Mouse (Mus musculus): ENCODE measurements at regions not wholly inside any gene's neighbourhood (a gene's known extent, or its start where the extent isn't known, plus 50 kb on each side); places are given as distances from the start of the nearest gene placed in this dataset.

GRCm38 (mm10) chr9:41880457-41880856 lies 243.6 kb downstream of the Sorl1 start:
- intact Hi-C loops (cut with DNase I): no loop called here
- TF ChIP-seq CTCF (IDR thresholded peaks at IDR 0.05): no peak
- Histone ChIP-seq H3K4me3 (no peak overlapping the region), H3K27ac (no peak overlapping the region)
- DNase-seq (ENCODE audit: extremely low spot score in 1 of 2, low spot score in 2 of 2): no peak

- DNase-seq (ENCODE audit: extremely low spot score in 1 of 2, low spot score in 2 of 2): no peak
- intact Hi-C loops (cut with DNase I): no loop called here
- no peak overlapping the region for H3K27ac ChIP-seq
- TF ChIP-seq CTCF (IDR thresholded peaks at IDR 0.05): no peak
- no peak overlapping the region for H3K4me3 ChIP-seq
These were observed 245.0 kb downstream of the Sorl1 start for GRCm38 (mm10) chr9:41879080-41879479.

- DNase-seq (ENCODE audit: extremely low spot score in 1 of 2, low spot score in 2 of 2): no peak
- no peak for TF ChIP-seq CTCF (IDR thresholded peaks at IDR 0.05)
- Histone ChIP-seq H3K4me3 (no peak overlapping the region), H3K27ac (no peak overlapping the region)
- intact Hi-C loops (cut with DNase I): no loop called here
These were observed 263.0 kb downstream of the Sorl1 start for GRCm38 (mm10) chr9:41861136-41861535.

- Histone ChIP-seq H3K27ac (no peak overlapping the region), H3K4me3 (no peak overlapping the region)
- peak; percentile 54 to 56 for DNase-seq (ENCODE audit: extremely low spot score in 1 of 2, low spot score in 2 of 2)
- TF ChIP-seq CTCF (IDR thresholded peaks at IDR 0.05): no peak
- intact Hi-C loops (cut with DNase I): no loop called here
These were observed 263.4 kb downstream of the Sorl1 start for GRCm38 (mm10) chr9:41860681-41861080.

- no peak for DNase-seq (ENCODE audit: extremely low spot score in 1 of 2, low spot score in 2 of 2)
- Histone ChIP-seq H3K4me3 (no peak overlapping the region), H3K27ac (0 out of 2 replicates have a peak overlapping the region, but pooled peaks have one; percentile 21)
- TF ChIP-seq CTCF (IDR thresholded peaks at IDR 0.05): no peak
- intact Hi-C loops (cut with DNase I): no loop called here
These were observed 264.3 kb downstream of the Sorl1 start for GRCm38 (mm10) chr9:41859780-41860179.

- Histone ChIP-seq H3K4me3 (no peak overlapping the region), H3K27ac (no peak overlapping the region)
- intact Hi-C loops (cut with DNase I): no loop called here
- DNase-seq (ENCODE audit: extremely low spot score in 1 of 2, low spot score in 2 of 2): no peak
- no peak for TF ChIP-seq CTCF (IDR thresholded peaks at IDR 0.05)
These were observed 272.0 kb downstream of the Sorl1 start for GRCm38 (mm10) chr9:41852099-41852498.

- no peak overlapping the region for H3K27ac ChIP-seq
- no peak for DNase-seq (ENCODE audit: extremely low spot score in 1 of 2, low spot score in 2 of 2)
- TF ChIP-seq CTCF (IDR thresholded peaks at IDR 0.05): no peak
- intact Hi-C loops (cut with DNase I): no loop called here
- H3K4me3 ChIP-seq: no peak overlapping the region
These were observed 274.3 kb downstream of the Sorl1 start for GRCm38 (mm10) chr9:41849628-41850326.

GRCm38 (mm10) chr9:41844616-41845015 lies 279.5 kb downstream of the Sorl1 start:
- Histone ChIP-seq H3K4me3 (no peak overlapping the region), H3K27ac (no peak overlapping the region)
- no peak for TF ChIP-seq CTCF (IDR thresholded peaks at IDR 0.05)
- DNase-seq (ENCODE audit: extremely low spot score in 1 of 2, low spot score in 2 of 2): no peak
- intact Hi-C loops (cut with DNase I): no loop called here

GRCm38 (mm10) chr9:41834487-41835404 lies 289.4 kb downstream of the Sorl1 start:
- Histone ChIP-seq H3K4me3 (no peak overlapping the region), H3K27ac (no peak overlapping the region)
- DNase-seq (ENCODE audit: extremely low spot score in 1 of 2, low spot score in 2 of 2): no peak
- intact Hi-C loops (cut with DNase I): no loop called here
- TF ChIP-seq CTCF (IDR thresholded peaks at IDR 0.05): no peak

- DNase-seq (ENCODE audit: extremely low spot score in 1 of 2, low spot score in 2 of 2): no peak
- Histone ChIP-seq H3K27ac (no peak overlapping the region), H3K4me3 (no peak overlapping the region)
- intact Hi-C loops (cut with DNase I): no loop called here
- TF ChIP-seq CTCF (IDR thresholded peaks at IDR 0.05): peak; percentile 3; the same call in 1 of the 2 replicates
These were observed 290.7 kb downstream of the Sorl1 start for GRCm38 (mm10) chr9:41833408-41833807.

GRCm38 (mm10) chr9:41827356-41827755 lies 296.7 kb downstream of the Sorl1 start:
- TF ChIP-seq CTCF (IDR thresholded peaks at IDR 0.05): no peak
- H3K4me3 ChIP-seq: no peak overlapping the region
- no peak overlapping the region for H3K27ac ChIP-seq
- intact Hi-C loops (cut with DNase I): no loop called here
- DNase-seq (ENCODE audit: extremely low spot score in 1 of 2, low spot score in 2 of 2): no peak

- TF ChIP-seq CTCF (IDR thresholded peaks at IDR 0.05): no peak
- H3K4me3 ChIP-seq: no peak overlapping the region
- intact Hi-C loops (cut with DNase I): no loop called here
- no peak for DNase-seq (ENCODE audit: extremely low spot score in 1 of 2, low spot score in 2 of 2)
- no peak overlapping the region for H3K27ac ChIP-seq
These were observed 302.7 kb downstream of the Sorl1 start for GRCm38 (mm10) chr9:41821401-41821800.

Measured in left cerebral cortex, adult 2 months (tissue).